Mouse (Mus musculus) stomach, embryonic 14.5 days (tissue): Measurements from ENCODE around the gene Uso1. TPM values are rescaled to one million over a fixed set of nuclear protein-coding genes. Genes with fewer than 3 reads are reported as not detected.

Experiments
- ATAC-seq: fragments of 200-750 bp; cut with Nextera tagmentation; 2 replicates; pipeline ENCODE4 v1.8.0; 2017; ENCODE audit warnings: low read depth, moderate TSS enrichment; ENCODE audit not compliant: insufficient number of reproducible peaks, insufficient read depth, low FRiP score
- H3K27ac ChIP-seq: fragments of 300-500 bp; sonication (generic); 2 replicates; pipeline ENCODE4 v1.5.1; 2014; ENCODE audit warnings: mild to moderate bottlenecking, low read length, moderate library complexity, mixed read lengths
- H3K27me3 ChIP-seq: fragments of 300-500 bp; sonication (generic); 2 replicates; pipeline ENCODE4 v1.6.1; 2014; ENCODE audit warnings: low read length, control low read depth, mixed read lengths; ENCODE audit not compliant: control insufficient read depth, insufficient read depth
- H3K36me3 ChIP-seq: fragments of 300-500 bp; sonication (generic); 2 replicates; pipeline ENCODE4 v1.6.1; 2014; ENCODE audit warnings: mild to moderate bottlenecking, control low read depth, low read length, moderate library complexity, mixed read lengths; ENCODE audit not compliant: control insufficient read depth, insufficient read depth
- H3K4me1 ChIP-seq: fragments of 300-500 bp; sonication (generic); 2 replicates; pipeline ENCODE4 v1.6.1; 2014; ENCODE audit warnings: low read length, control low read depth, mixed read lengths; ENCODE audit not compliant: control insufficient read depth, insufficient read depth
- H3K4me2 ChIP-seq: fragments of 300-500 bp; sonication (generic); replicated peaks from 2 replicates; pipeline ENCODE4 v1.6.1; 2014; ENCODE audit warnings: low read depth, low read length, control low read depth
- H3K4me3 ChIP-seq: fragments of 300-500 bp; sonication (generic); 2 replicates; pipeline ENCODE4 v1.5.1; 2014; ENCODE audit warnings: low read depth, low read length, control low read depth
- H3K9ac ChIP-seq: fragments of 300-500 bp; sonication (generic); replicated peaks from 2 replicates; pipeline ENCODE4 v1.6.1; 2014; ENCODE audit warnings: low read depth, mild to moderate bottlenecking, control low read depth, low read length, moderate library complexity, mixed read lengths
- H3K9me3 ChIP-seq: fragments of 300-500 bp; sonication (generic); 2 replicates; pipeline ENCODE4 v1.6.1; 2016; ENCODE audit warnings: low read depth, low read length, control low read depth; ENCODE audit not compliant: control insufficient read depth
- WGBS: fragments of 180-500 bp; shearing (Covaris S2); extraction: QIAGEN DNeasy Blood & Tissue Kit; methylation state at CpG from one replicate; pipeline ENCODE4 v1.1.7; 2014; 5-methylcytosine and 5-hydroxymethylcytosine counted together
- polyA plus RNA-seq: library from polyadenylated mRNA; unstranded; fragments of >200 nt; fragmentation: Nextera tagmentation; extraction: Ambion mirVana; gene quantifications from 2 replicates; pipeline ENCODE4 v1.2.1, GENCODE M21; 2014

The Uso1 gene
- polyA plus RNA-seq, 1 experiment from 2014 or later = 34.7 TPM

GRCm38 (mm10) chr5:92103816-92104415 lies 33.8 kb upstream of the Uso1 start:
- Histone ChIP-seq H3K9me3 (no peaks in the 10 kb centered on the region), H3K4me2 (no peak overlapping the region), H3K27me3 (no peaks in the 10 kb centered on the region), H3K9ac (no peak overlapping the region), H3K27ac (no peak overlapping the region), H3K36me3 (no peaks in the 10 kb centered on the region), H3K4me1 (no peaks in the 10 kb centered on the region), H3K4me3 (no peak overlapping the region)
- no peak for ATAC-seq
- 70% methylated on average over 13 of the region's 13 CpGs for WGBS

DNA sequence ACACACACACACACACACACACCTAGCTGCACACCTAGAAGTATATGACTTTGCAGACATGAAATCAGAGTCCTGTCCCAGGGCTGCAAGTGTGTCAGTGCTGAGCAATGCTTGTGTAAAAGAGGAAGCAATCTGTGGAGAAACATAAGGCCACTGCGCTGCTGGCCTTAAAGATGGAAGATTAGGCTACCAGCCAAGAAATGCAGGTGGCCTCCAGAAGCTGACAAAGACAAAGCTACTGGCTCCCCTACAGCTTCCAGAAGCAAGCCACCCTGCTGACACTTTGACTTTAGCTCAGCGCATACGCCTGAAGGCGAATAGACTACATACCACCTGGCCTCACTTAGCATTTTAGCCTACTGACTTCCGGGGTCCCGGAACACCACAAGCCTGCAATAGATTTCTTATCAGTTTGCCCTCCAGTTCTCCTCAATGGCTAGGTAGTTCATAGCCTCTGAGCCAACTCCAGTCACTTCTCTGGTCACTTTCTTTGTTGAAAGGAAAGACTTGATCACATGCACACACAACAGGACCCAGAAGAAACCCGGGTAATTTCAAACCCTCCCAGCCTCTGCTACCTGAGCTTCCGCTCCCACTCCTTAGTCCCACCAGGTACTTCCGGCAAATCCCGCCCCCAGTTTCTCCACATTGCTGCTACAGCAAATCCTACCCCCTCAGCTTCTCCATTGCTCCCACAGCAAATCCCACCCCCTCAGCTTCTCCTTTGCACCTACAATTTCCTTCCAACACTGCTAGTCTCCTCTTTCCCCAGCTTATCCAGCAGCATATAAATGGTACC lies 31.2 kb upstream of the Uso1 start:
- no peak overlapping the region for H3K9ac ChIP-seq
- ATAC-seq = no peak
- H3K36me3 ChIP-seq = no peaks in the 10 kb centered on the region
- no peaks in the 10 kb centered on the region for H3K9me3 ChIP-seq
- H3K4me1 ChIP-seq = no peaks in the 10 kb centered on the region
- no peak overlapping the region for H3K27ac ChIP-seq
- H3K4me2 ChIP-seq = no peak overlapping the region
- no peaks in the 10 kb centered on the region for H3K27me3 ChIP-seq
- 42% methylated on average over 10 of the region's 10 CpGs for WGBS
- H3K4me3 ChIP-seq = no peak overlapping the region

- 77% methylated on average over 4 of the region's 4 CpGs for WGBS
- Histone ChIP-seq H3K27me3 (no peaks in the 10 kb centered on the region), H3K4me3 (no peak overlapping the region), H3K9me3 (no peaks in the 10 kb centered on the region), H3K4me1 (peaks cover under 1% of the 10 kb centered on the region; the same call in 1 of the 2 replicates), H3K27ac (no peak overlapping the region), H3K9ac (no peak overlapping the region), H3K4me2 (no peak overlapping the region), H3K36me3 (no peaks in the 10 kb centered on the region)
- no peak for ATAC-seq
Measured at GRCm38 (mm10) chr5:92107282-92107681, 30.5 kb upstream of the Uso1 start.

- Histone ChIP-seq H3K4me1 (peaks cover 7% of the 10 kb centered on the region; the same call in 1 of the 2 replicates), H3K9me3 (no peaks in the 10 kb centered on the region), H3K4me3 (no peak overlapping the region), H3K27me3 (no peaks in the 10 kb centered on the region), H3K27ac (no peak overlapping the region), H3K9ac (no peak overlapping the region), H3K4me2 (no peak overlapping the region), H3K36me3 (no peaks in the 10 kb centered on the region)
- no peak for ATAC-seq
- WGBS = 87% methylated on average over 5 of the region's 5 CpGs
Measured at GRCm38 (mm10) chr5:92110818-92111355, 26.9 kb upstream of the Uso1 start.

DNA sequence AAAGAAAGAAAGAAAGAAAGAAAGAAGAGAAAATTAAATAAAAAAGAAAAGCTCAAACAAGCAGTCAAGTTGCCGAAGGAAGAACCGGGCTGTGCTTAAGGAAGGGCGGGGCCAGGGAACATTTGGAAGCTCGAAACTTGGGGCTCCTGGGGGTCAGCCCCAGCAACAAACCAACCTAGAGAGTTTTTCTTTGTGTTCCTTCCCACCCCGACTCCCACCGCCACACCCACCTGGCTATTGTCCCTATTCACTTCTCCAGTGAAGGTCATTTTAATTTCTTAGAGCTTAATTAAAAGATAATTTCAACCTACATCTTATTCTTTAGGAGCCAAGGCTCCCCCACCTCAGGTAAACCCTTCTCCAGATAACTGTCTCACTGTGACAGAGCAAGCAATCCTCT lies 25.6 kb upstream of the Uso1 start:
- H3K27ac ChIP-seq = no peak overlapping the region
- no peak overlapping the region for H3K9ac ChIP-seq
- H3K4me2 ChIP-seq = peak overlapping the region; percentile 34
- H3K4me1 ChIP-seq = peaks cover 7% of the 10 kb centered on the region; the same call in 1 of the 2 replicates
- 23% methylated on average over 6 of the region's 6 CpGs for WGBS
- ATAC-seq = no peak
- H3K36me3 ChIP-seq = no peaks in the 10 kb centered on the region
- H3K9me3 ChIP-seq = no peaks in the 10 kb centered on the region
- no peaks in the 10 kb centered on the region for H3K27me3 ChIP-seq
- H3K4me3 ChIP-seq = peak overlapping the region; percentile 17; the same call in 1 of the 2 replicates

DNA sequence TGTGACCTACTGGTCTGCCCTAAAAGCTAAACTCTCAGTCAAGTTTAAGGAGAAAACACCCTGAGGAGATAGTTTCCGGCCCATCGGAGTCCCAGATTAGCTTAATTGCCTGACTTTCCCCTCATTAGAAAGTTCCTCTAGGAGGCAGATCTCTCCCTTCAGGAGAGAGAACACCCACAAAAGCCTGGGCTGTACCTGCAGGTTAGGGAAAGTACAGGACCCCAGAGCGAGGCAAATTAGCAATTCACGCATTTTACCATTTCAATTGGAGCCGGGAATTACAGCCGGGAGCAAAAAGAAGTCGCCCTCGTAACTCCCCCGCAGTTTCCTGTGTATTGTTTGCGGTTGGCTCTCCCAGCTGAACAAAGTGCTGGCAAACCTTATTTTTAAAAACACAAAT lies 25.2 kb upstream of the Uso1 start:
- Histone ChIP-seq H3K4me2 (peak overlapping the region; percentile 34), H3K9me3 (no peaks in the 10 kb centered on the region), H3K27me3 (no peaks in the 10 kb centered on the region), H3K27ac (no peak overlapping the region), H3K9ac (no peak overlapping the region), H3K4me3 (peak overlapping the region; percentile 17; the same call in 1 of the 2 replicates), H3K36me3 (no peaks in the 10 kb centered on the region), H3K4me1 (peaks cover 7% of the 10 kb centered on the region; the same call in 1 of the 2 replicates)
- no peak for ATAC-seq
- WGBS = 11% methylated on average over 10 of the region's 10 CpGs

DNA sequence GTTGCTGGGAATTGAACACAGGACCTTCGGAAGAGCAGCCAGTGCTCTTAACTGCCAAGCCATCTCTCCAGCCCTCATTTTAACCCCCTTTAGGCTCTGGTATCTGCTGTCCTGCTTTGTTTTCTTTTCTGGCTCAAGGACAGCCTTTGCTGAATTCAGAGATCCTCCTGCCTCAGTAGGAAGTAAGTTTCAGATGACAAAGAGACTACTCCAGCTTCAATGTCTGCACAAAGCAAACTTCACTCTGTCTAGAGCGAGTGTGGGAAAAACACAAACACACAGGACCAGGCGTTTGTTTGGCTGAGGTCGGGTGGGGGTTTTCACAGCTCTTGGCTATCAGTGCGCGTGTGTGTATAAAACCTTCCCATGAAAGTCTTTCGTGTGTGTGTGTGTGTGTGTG lies 24.3 kb upstream of the Uso1 start:
- H3K9ac ChIP-seq = no peak overlapping the region
- H3K36me3 ChIP-seq = no peaks in the 10 kb centered on the region
- no peaks in the 10 kb centered on the region for H3K27me3 ChIP-seq
- ATAC-seq = no peak
- no peak overlapping the region for H3K4me3 ChIP-seq
- H3K4me1 ChIP-seq = peaks cover 7% of the 10 kb centered on the region; the same call in 1 of the 2 replicates
- H3K4me2 ChIP-seq = no peak overlapping the region
- 86% methylated on average over 7 of the region's 7 CpGs for WGBS
- no peak overlapping the region for H3K27ac ChIP-seq
- H3K9me3 ChIP-seq = no peaks in the 10 kb centered on the region

- Histone ChIP-seq H3K9me3 (no peaks in the 10 kb centered on the region), H3K4me1 (peaks cover 7% of the 10 kb centered on the region; the same call in 1 of the 2 replicates), H3K4me3 (no peak overlapping the region), H3K27ac (no peak overlapping the region), H3K9ac (no peak overlapping the region), H3K4me2 (no peak overlapping the region), H3K27me3 (no peaks in the 10 kb centered on the region), H3K36me3 (no peaks in the 10 kb centered on the region)
- ATAC-seq = no peak
- 92% methylated on average over 6 of the region's 6 CpGs for WGBS
Measured at GRCm38 (mm10) chr5:92114223-92114622, 23.5 kb upstream of the Uso1 start.
